Mouse (Mus musculus) adrenal gland, adult (tissue): ENCODE results near the gene Nos1.

ENCODE experiments used
- DNase-seq, 2 experiments: peaks; one replicate each; pipeline ENCODE4 v3.0.0; 2022 to 2023; ENCODE audit warnings: low spot score in 1 of 2; ENCODE audit not compliant: inconsistent age in 2 of 2

Gene Nos1

GRCm38 (mm10) chr5:117780681-117781080 lies at the start of gene Nos1:
Gene Nos1 (plus strand): TSS chr5:117781032.
- no peak for DNase-seq

- DNase-seq = peak; percentile 54 to 89
These were observed 49.5 kb upstream of the Nos1 start for GRCm38 (mm10) chr5:117731311-117731710.

GRCm38 (mm10) chr5:117744654-117745178 lies 36.1 kb upstream of the Nos1 start:
- peak in 1 of 2 experiments; percentile 36 for DNase-seq

- DNase-seq = no peak
These were observed 31.5 kb upstream of the Nos1 start for GRCm38 (mm10) chr5:117749353-117749752.

GRCm38 (mm10) chr5:117757696-117758482 lies 22.9 kb upstream of the Nos1 start:
- no peak for DNase-seq

- no peak for DNase-seq
These were observed 19.5 kb upstream of the Nos1 start for GRCm38 (mm10) chr5:117761181-117761832.

GRCm38 (mm10) chr5:117764496-117764895 lies 16.3 kb upstream of the Nos1 start:
- DNase-seq = no peak

GRCm38 (mm10) chr5:117779175-117779574 lies 1.7 kb upstream of the Nos1 start:
- DNase-seq = peak in 1 of 2 experiments; percentile 37

- no peak for DNase-seq
These were observed 346 bp downstream of the Nos1 start for GRCm38 (mm10) chr5:117781178-117781577.

- DNase-seq = peak in 1 of 2 experiments; percentile 24
These were observed 9.2 kb downstream of the Nos1 start for GRCm38 (mm10) chr5:117790071-117790470.

GRCm38 (mm10) chr5:117791875-117792274 lies 11.0 kb downstream of the Nos1 start:
- no peak for DNase-seq

GRCm38 (mm10) chr5:117800849-117801248 lies 20.0 kb downstream of the Nos1 start:
- no peak for DNase-seq

GRCm38 (mm10) chr5:117802071-117802521 lies 21.3 kb downstream of the Nos1 start:
- no peak for DNase-seq

GRCm38 (mm10) chr5:117803551-117803950 lies 22.7 kb downstream of the Nos1 start:
- no peak for DNase-seq

GRCm38 (mm10) chr5:117810930-117811329 lies 30.1 kb downstream of the Nos1 start:
- DNase-seq = no peak

GRCm38 (mm10) chr5:117818800-117819199 lies 38.0 kb downstream of the Nos1 start:
- no peak for DNase-seq

- DNase-seq = no peak
These were observed 39.6 kb downstream of the Nos1 start for GRCm38 (mm10) chr5:117820445-117820844.

GRCm38 (mm10) chr5:117823811-117824210 lies 43.0 kb downstream of the Nos1 start:
- DNase-seq = no peak

GRCm38 (mm10) chr5:117824486-117824885 lies 43.7 kb downstream of the Nos1 start:
- no peak for DNase-seq

GRCm38 (mm10) chr5:117825336-117825735 lies 44.5 kb downstream of the Nos1 start:
- DNase-seq = no peak

- DNase-seq = peak in 1 of 2 experiments; percentile 28
These were observed 46.5 kb downstream of the Nos1 start for GRCm38 (mm10) chr5:117827366-117827765.

GRCm38 (mm10) chr5:117836930-117837329 lies 56.1 kb downstream of the Nos1 start:
- peak; percentile 48 to 88 for DNase-seq
